In the genomic region with DNA sequence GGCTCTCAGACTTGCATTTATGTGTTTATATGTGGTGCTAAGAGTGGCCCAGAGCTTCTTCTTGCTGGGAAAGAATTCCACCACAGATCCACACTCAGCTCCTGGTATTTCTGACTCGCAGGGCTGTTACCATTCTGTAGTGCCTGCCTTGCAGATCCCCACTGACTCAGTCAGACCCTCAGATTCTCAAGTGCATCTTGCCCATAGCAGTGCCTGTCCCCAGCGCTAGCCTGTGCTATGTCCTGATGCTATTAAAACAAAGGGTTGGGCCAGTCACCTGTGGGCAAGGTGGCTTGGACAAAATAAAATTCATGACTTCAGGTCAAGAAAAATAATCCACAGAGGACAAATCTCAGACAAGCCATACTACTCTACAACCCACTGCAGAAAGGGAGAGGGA, we compare ENCODE assay signal across 19 mouse cellular contexts.
"Had no signal": no experiment of that assay in that cellular context is flagged by ENCODE, and none has a peak within 500 bp of the region (broad histone marks: within the 10 kb centered on the region; RNA-seq: fewer than 3 reads in every experiment).

No protein-coding gene starts in this region.

- H3K4me2 ChIP-seq: liver, embryonic 13.5 days; liver, embryonic 15.5 days; lung, embryonic 14.5 days; midbrain, embryonic 12.5 days; neural tube, embryonic 13.5 days; neural tube, embryonic 15.5 days had no signal

- ATAC-seq: midbrain, embryonic 16.5 days had no signal

- H3K4me1 ChIP-seq: liver, embryonic 13.5 days; liver, embryonic 15.5 days; midbrain, embryonic 10.5 days; midbrain, embryonic 12.5 days; neural tube, embryonic 13.5 days; neural tube, embryonic 15.5 days had no signal

- DNase-seq: liver, embryonic 13.5 days; lung, adult 18-20 months; lung, embryonic 14.5 days; lung, postnatal 10 days; midbrain, embryonic 14.5 days; retina, postnatal 1 day; right cerebral cortex, adult 18-20 months; right cerebral cortex, postnatal 25 days; right cerebral cortex, postnatal 4 days; spleen, adult 18-20 months; thymus, adult 18-20 months; thymus, postnatal 14 days had no signal

- H3K27ac ChIP-seq: liver, embryonic 13.5 days; liver, embryonic 15.5 days; midbrain, embryonic 10.5 days; midbrain, embryonic 12.5 days; neural tube, embryonic 13.5 days; neural tube, embryonic 15.5 days had no signal

- H3K4me3 ChIP-seq: liver, embryonic 13.5 days; liver, embryonic 15.5 days; midbrain, embryonic 10.5 days; midbrain, embryonic 12.5 days; myocyte; neural tube, embryonic 13.5 days; neural tube, embryonic 15.5 days had no signal

- H3K27me3 ChIP-seq: liver, embryonic 13.5 days; liver, embryonic 15.5 days; midbrain, embryonic 12.5 days; neural tube, embryonic 13.5 days; neural tube, embryonic 15.5 days had no signal

- H3K9me3 ChIP-seq: liver, embryonic 13.5 days; liver, embryonic 15.5 days; midbrain, embryonic 10.5 days; midbrain, embryonic 12.5 days; neural tube, embryonic 13.5 days; neural tube, embryonic 15.5 days had no signal

- H3K9ac ChIP-seq: liver, embryonic 13.5 days; liver, embryonic 15.5 days; lung, embryonic 14.5 days; midbrain, embryonic 12.5 days; neural tube, embryonic 13.5 days; neural tube, embryonic 15.5 days had no signal
